ENCODE assay signal across 14 mouse cellular contexts in the genomic region with DNA sequence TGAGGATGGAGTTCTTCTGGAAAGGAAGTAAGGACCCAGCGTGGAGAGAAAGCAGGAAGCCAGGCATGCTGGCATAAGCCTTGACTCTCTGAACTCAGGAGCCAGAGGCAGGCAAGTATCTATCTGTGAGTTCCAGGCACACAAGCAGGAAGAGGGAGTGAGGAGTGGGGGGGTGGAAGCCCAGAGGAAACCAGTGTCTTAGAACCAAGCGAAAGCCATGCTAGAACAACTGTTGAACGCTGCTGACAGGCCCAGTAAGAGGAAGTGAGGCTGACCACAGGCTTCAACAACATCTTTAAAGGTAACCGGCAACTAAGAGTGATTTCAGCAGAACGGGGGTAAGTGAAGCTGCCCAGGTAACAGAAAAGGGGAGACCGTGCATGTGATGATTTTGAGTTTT. TPM values are rescaled to one million over a fixed set of nuclear protein-coding genes. Genes with fewer than 3 reads are reported as not detected.
DNase-seq lines count a peak whose midpoint lies in the region; ATAC-seq lines count a peak whose summit lies in the region.
"Had no signal": no experiment of that assay in that cellular context is flagged by ENCODE, and none has a peak within 500 bp of the region (broad histone marks: within the 10 kb centered on the region; RNA-seq: fewer than 3 reads in every experiment).

No protein-coding gene starts in this region.

- no peak overlapping the region for H3K4me2 ChIP-seq in heart, embryonic 16.5 days (ENCODE audit: low read depth, low read length)
- no peak overlapping the region for H3K4me2 ChIP-seq in heart, embryonic 11.5 days
- H3K4me2 ChIP-seq in forebrain, embryonic 14.5 days (ENCODE audit: low read length): no peak overlapping the region
- H3K4me2 ChIP-seq: neural tube, embryonic 12.5 days; stomach, embryonic 15.5 days had no signal

- H3K9ac ChIP-seq in heart, embryonic 16.5 days (ENCODE audit: low read length): no peak overlapping the region
- no peak overlapping the region for H3K9ac ChIP-seq in heart, embryonic 11.5 days (ENCODE audit: low read depth, low read length)
- no peak overlapping the region for H3K9ac ChIP-seq in forebrain, embryonic 14.5 days (ENCODE audit: low read length)
- H3K9ac ChIP-seq: liver, embryonic 14.5 days; neural tube, embryonic 12.5 days; stomach, embryonic 15.5 days had no signal

- 65% methylated on average over 6 of the region's 6 CpGs for WGBS in heart, embryonic 16.5 days
- 57% methylated on average over 6 of the region's 6 CpGs for WGBS in heart, embryonic 11.5 days (ENCODE audit: insufficient replicate concordance)
- 89% methylated on average over 6 of the region's 6 CpGs for WGBS in forebrain, embryonic 14.5 days

- H3K4me1 ChIP-seq in heart, embryonic 16.5 days (ENCODE audit: control insufficient read depth, insufficient read depth, low read length): peaks cover 17% of the 10 kb centered on the region
- peaks cover 9% of the 10 kb centered on the region for H3K4me1 ChIP-seq in heart, embryonic 11.5 days (ENCODE audit: control insufficient read depth, insufficient read depth, low read length)
- 0 out of 2 replicates have a peak, but pooled peaks cover 7% of the 10 kb centered on the region for H3K4me1 ChIP-seq in forebrain, embryonic 14.5 days (ENCODE audit: control insufficient read depth, insufficient read depth, low read length)

- no peak for ATAC-seq in heart, embryonic 16.5 days (replicated peaks; ENCODE audit: extremely low read depth, insufficient read depth, low FRiP score)
- ATAC-seq in heart, embryonic 11.5 days (replicated peaks; ENCODE audit: insufficient number of reproducible peaks, low FRiP score, low TSS enrichment): no peak
- no peak for ATAC-seq in forebrain, embryonic 14.5 days

- no peaks in the 10 kb centered on the region for H3K9me3 ChIP-seq in heart, embryonic 16.5 days (replicated peaks; ENCODE audit: control insufficient read depth, low read length)
- H3K9me3 ChIP-seq in heart, embryonic 11.5 days (replicated peaks; ENCODE audit: control insufficient read depth, low read length): no peaks in the 10 kb centered on the region
- H3K9me3 ChIP-seq in forebrain, embryonic 14.5 days (replicated peaks; ENCODE audit: control insufficient read depth, low read length): no peaks in the 10 kb centered on the region
- H3K9me3 ChIP-seq: neural tube, embryonic 12.5 days; stomach, embryonic 15.5 days had no signal

- no peaks in the 10 kb centered on the region for H3K27me3 ChIP-seq in heart, embryonic 16.5 days (ENCODE audit: control insufficient read depth, insufficient read depth, low read length)
- H3K27me3 ChIP-seq in heart, embryonic 11.5 days (ENCODE audit: control insufficient read depth, insufficient read depth, low read length): no peaks in the 10 kb centered on the region
- H3K27me3 ChIP-seq in forebrain, embryonic 14.5 days (replicated peaks; ENCODE audit: control insufficient read depth, insufficient read depth, low read length): no peaks in the 10 kb centered on the region
- H3K27me3 ChIP-seq: neural tube, embryonic 12.5 days; stomach, embryonic 15.5 days had no signal

- DNase-seq in B cell, adult 2 months: peak; percentile 76 to 85
- peak; percentile 36 for DNase-seq in c-Kit-positive CD71-negative TER-119-negative erythroid progenitor cells, embryonic 14.5 days (ENCODE audit: low read depth)
- peak; percentile 44 to 48 for DNase-seq in lung, postnatal 4 days
- no peak for DNase-seq in forebrain, embryonic 14.5 days (ENCODE audit: low spot score)
- DNase-seq in frontal cortex, postnatal 36 days (ENCODE audit: low spot score in 2 of 2): no peak
- DNase-seq in ovary, adult 18-20 months (ENCODE audit: low spot score): no peak
- DNase-seq: adrenal gland, adult 8-10 months; cerebellum, postnatal 14 days; kidney, adult 2 months had no signal

- peak overlapping the region; percentile 41; the same call in 1 of the 2 replicates for H3K27ac ChIP-seq in heart, embryonic 16.5 days (ENCODE audit: low read length)
- no peak overlapping the region for H3K27ac ChIP-seq in heart, embryonic 11.5 days (ENCODE audit: low read depth, low read length)
- no peak overlapping the region for H3K27ac ChIP-seq in forebrain, embryonic 14.5 days (ENCODE audit: low read depth, low read length)
- H3K27ac ChIP-seq: liver, embryonic 14.5 days; neural tube, embryonic 12.5 days had no signal

- H3K4me3 ChIP-seq in heart, embryonic 16.5 days (ENCODE audit: low read length): no peak overlapping the region
- H3K4me3 ChIP-seq in heart, embryonic 11.5 days (ENCODE audit: low read depth, low read length): no peak overlapping the region
- no peak overlapping the region for H3K4me3 ChIP-seq in forebrain, embryonic 14.5 days (ENCODE audit: low read depth, low read length)
- H3K4me3 ChIP-seq: neural tube, embryonic 12.5 days; stomach, embryonic 15.5 days had no signal

- H3K36me3 ChIP-seq in heart, embryonic 16.5 days (ENCODE audit: control insufficient read depth, insufficient read depth): peaks cover 13% of the 10 kb centered on the region
- 0 out of 2 replicates have a peak, but pooled peaks cover 2% of the 10 kb centered on the region for H3K36me3 ChIP-seq in heart, embryonic 11.5 days (ENCODE audit: control insufficient read depth, insufficient read depth, low read length)
- peaks cover 15% of the 10 kb centered on the region; the same call in 1 of the 2 replicates for H3K36me3 ChIP-seq in forebrain, embryonic 14.5 days (ENCODE audit: control insufficient read depth, insufficient read depth, low read length)

RNA-seq across cellular contexts. Expression of a gene that starts 6.2 kb away (rescaled TPM):
- 13.9 and 16.7 TPM in 2 replicates for polyA plus RNA-seq in heart, embryonic 16.5 days (2015; fragmentation: Nextera tagmentation; extraction: Ambion mirVana)
- 11.4 and 13.9 TPM in 2 replicates for polyA plus RNA-seq in heart, embryonic 11.5 days (2014; fragmentation: Nextera tagmentation; extraction: Ambion mirVana)
- 7.0 and 8.1 TPM in 2 replicates for polyA plus RNA-seq in forebrain, embryonic 14.5 days (2014; fragmentation: Nextera tagmentation; extraction: Ambion mirVana)

RNA-seq across cellular contexts. Expression of a gene that starts 16.2 kb away (rescaled TPM):
- polyA plus RNA-seq in heart, embryonic 16.5 days (2015; fragmentation: Nextera tagmentation; extraction: Ambion mirVana): 1.8 and 2.2 TPM in 2 replicates
- polyA plus RNA-seq in heart, embryonic 11.5 days (2014; fragmentation: Nextera tagmentation; extraction: Ambion mirVana): 1.5 and 2.5 TPM in 2 replicates
- polyA plus RNA-seq in forebrain, embryonic 14.5 days (2014; fragmentation: Nextera tagmentation; extraction: Ambion mirVana): 2.0 and 2.5 TPM in 2 replicates

Comparison
In these comparisons a context has a peak if more than half of its experiments do, and no peak if none do; other contexts are left out.
1. DNase-seq: peak in B cell, adult 2 months (2 of 2), c-Kit-positive CD71-negative TER-119-negative erythroid progenitor cells, embryonic 14.5 days (single experiment) and lung, postnatal 4 days (2 of 2); none in forebrain, embryonic 14.5 days (single experiment), frontal cortex, postnatal 36 days (0 of 2) and ovary, adult 18-20 months (single experiment).